Mouse (Mus musculus) thymus, adult 2 months (tissue): ENCODE results near the gene Phospho1. TPM values are rescaled to one million over a fixed set of nuclear protein-coding genes. Genes with fewer than 3 reads are reported as not detected.
A peak's percentile ranks its signal among the peaks of the same experiment; 100 is the strongest.

ENCODE experiments used
- DNase-seq: peaks from one replicate; pipeline ENCODE4 v3.0.0; 2021
- H3K27ac ChIP-seq: fragments of 200-500 bp; 2 replicates; pipeline ENCODE4 v1.5.1; 2012; ENCODE audit warnings: low read length, control low read depth; ENCODE audit not compliant: control insufficient read depth, insufficient read depth
- H3K27me3 ChIP-seq: fragments of 200-500 bp; 2 replicates; pipeline ENCODE4 v1.6.1; 2012; ENCODE audit warnings: mild to moderate bottlenecking, low read length, moderate library complexity, mixed read lengths; ENCODE audit not compliant: control insufficient read depth, insufficient read depth
- H3K36me3 ChIP-seq: fragments of 200-500 bp; 2 replicates; pipeline ENCODE4 v1.6.1; 2012; ENCODE audit warnings: mild to moderate bottlenecking, low read length, moderate library complexity; ENCODE audit not compliant: control insufficient read depth, insufficient read depth
- H3K4me1 ChIP-seq: fragments of 200-500 bp; replicated peaks from 2 replicates; pipeline ENCODE4 v1.6.1; 2012; ENCODE audit warnings: low read length; ENCODE audit not compliant: control insufficient read depth, insufficient read depth
- H3K4me3 ChIP-seq: fragments of 200-500 bp; 2 replicates; pipeline ENCODE4 v1.5.1; 2012; ENCODE audit warnings: mild to moderate bottlenecking, low read length, control low read depth, moderate library complexity; ENCODE audit not compliant: control insufficient read depth, insufficient read depth
- CTCF ChIP-seq: fragments of 200-500 bp; IDR thresholded peaks from 2 replicates; pipeline ENCODE4 v1.5.1; 2012; ENCODE audit warnings: mild to moderate bottlenecking, control low read depth, low read length, moderate library complexity, borderline replicate concordance; ENCODE audit not compliant: control insufficient read depth, poor library complexity, insufficient read depth; ENCODE audit errors: extremely low read depth
- POLR2A ChIP-seq: fragments of 200-500 bp; IDR thresholded peaks from 2 replicates; pipeline ENCODE4 v1.6.1; 2012; ENCODE audit warnings: mild to moderate bottlenecking, low read length, control low read depth, moderate library complexity; ENCODE audit not compliant: control insufficient read depth, poor library complexity, insufficient read depth; ENCODE audit errors: extremely low read depth
- WGBS: fragments of 180-500 bp; shearing (Covaris S2); methylation state at CpG from one replicate; pipeline ENCODE4 v1.1.7; 2018; 5-methylcytosine and 5-hydroxymethylcytosine counted together
- polyA plus RNA-seq: library from polyadenylated mRNA; depleted of rRNA; stranded (reverse); fragments of >200 nt; gene quantifications from 2 replicates; pipeline ENCODE4 v1.2.3, GENCODE M21; 2012

The Phospho1 gene
- polyA plus RNA-seq, 1 experiment: 24.9 TPM

DNA sequence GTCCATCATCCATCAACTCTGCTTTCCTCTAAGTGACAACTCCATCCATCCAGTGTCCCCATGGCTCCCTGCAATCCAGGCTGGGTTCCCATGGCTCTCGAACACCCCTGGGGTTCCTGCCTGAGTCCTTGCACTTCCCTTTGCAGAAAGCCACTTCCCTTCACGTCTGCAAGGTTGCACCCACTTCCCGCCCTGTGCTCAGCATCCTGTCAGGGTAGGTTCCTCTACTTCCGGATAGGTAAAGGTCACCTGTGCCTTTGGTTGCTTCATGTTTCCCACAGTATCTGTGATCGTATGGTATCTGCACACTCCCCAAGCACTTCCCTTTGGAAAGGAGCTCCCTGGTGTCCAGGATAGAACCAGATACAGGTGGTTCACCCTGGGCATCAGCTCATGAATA lies 19.3 kb upstream of the Phospho1 start:
- WGBS: 14% methylated on average over 5 of the region's 5 CpGs
- H3K36me3 ChIP-seq: no peaks in the 10 kb centered on the region
- peaks cover 10% of the 10 kb centered on the region for H3K4me1 ChIP-seq
- H3K4me3 ChIP-seq: no peak overlapping the region
- DNase-seq: peak; percentile 39
- TF ChIP-seq POLR2A (no peak), CTCF (no peak)
- H3K27me3 ChIP-seq: no peaks in the 10 kb centered on the region
- no peak overlapping the region for H3K27ac ChIP-seq

DNA sequence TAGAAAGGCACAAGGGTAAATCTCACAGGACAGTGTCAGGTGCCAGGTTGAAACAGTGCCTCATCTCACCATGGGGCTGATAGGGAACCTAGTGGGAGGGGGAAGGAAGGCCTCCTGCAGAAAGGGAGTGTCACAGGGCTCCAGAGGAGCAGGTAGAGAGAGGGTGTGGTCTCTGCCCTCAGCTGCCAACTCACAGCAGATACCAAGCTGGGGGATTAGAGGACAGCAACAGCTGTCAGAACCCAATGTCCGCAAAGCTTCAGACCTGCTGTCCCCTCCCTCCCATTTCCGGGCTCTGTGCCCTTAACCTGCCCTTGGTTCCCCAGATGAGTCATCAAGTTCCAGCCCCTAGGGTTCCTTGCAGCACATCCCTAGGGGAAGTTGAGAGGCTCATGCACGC lies 18.8 kb upstream of the Phospho1 start:
- H3K4me3 ChIP-seq: no peak overlapping the region

DNA sequence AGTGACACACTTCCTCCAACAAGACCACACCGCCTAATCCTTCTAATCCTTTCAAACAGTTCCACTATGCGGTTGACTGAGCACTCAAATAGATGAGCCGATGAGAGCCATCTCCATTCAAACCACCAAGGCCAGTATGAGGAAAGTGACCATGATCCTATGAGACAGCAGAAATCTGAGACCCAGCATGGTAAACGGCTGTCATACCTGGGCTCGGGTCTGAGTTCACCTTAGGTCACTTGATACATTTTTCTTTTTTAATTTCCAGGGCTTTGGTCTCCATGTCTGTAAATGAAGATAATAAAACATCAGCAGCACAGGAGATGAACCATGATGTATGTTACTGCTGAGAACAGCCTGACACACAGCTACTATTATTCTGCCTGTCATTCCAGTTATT lies 16.4 kb upstream of the Phospho1 start:
- no peaks in the 10 kb centered on the region for H3K27me3 ChIP-seq
- no peak overlapping the region for H3K4me3 ChIP-seq
- DNase-seq: no peak
- TF ChIP-seq POLR2A (no peak), CTCF (no peak)
- peaks cover 10% of the 10 kb centered on the region for H3K4me1 ChIP-seq
- WGBS: 99% methylated on average over 5 of the region's 5 CpGs
- no peak overlapping the region for H3K27ac ChIP-seq
- H3K36me3 ChIP-seq: no peaks in the 10 kb centered on the region

More for the DNA sequence above, 18.8 kb upstream of the Phospho1 start:
- H3K36me3 ChIP-seq: no peaks in the 10 kb centered on the region
- H3K27me3 ChIP-seq: no peaks in the 10 kb centered on the region
- no peak for TF ChIP-seq CTCF
- no peak for TF ChIP-seq POLR2A
- H3K27ac ChIP-seq: no peak overlapping the region
- H3K4me1 ChIP-seq: peaks cover 10% of the 10 kb centered on the region
- 35% methylated on average over 3 of the region's 3 CpGs for WGBS
- no peak for DNase-seq

DNA sequence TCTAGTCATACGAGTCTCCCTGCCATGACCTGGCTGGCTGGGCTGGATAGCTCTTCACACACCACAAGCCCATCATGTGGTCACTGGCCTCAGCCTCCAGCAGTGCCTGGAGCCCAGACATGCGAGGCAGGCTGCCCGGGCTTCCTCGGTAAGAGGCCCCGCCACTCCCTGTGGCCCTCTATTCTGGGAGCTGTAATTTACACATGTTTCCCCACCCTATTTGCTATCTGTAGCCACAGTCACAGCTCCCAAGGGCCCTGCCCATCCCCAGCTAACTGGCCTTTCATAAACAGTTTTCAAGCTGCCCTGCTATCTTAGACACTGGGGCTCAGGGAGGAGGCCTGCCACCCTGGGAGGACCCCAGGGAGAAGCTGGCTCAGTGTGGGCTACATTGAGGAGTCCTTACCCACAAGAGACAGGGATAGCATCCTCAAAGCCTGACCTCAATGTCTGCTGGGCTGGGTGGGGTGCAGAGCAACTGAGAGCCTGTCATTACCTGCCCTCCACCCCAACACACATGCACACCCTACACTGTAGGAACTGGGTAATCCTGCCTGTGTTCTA lies 15.8 kb upstream of the Phospho1 start:
- Histone ChIP-seq H3K27ac (no peak overlapping the region), H3K36me3 (no peaks in the 10 kb centered on the region), H3K27me3 (no peaks in the 10 kb centered on the region), H3K4me1 (peaks cover 10% of the 10 kb centered on the region), H3K4me3 (no peak overlapping the region)
- DNase-seq: no peak
- TF ChIP-seq POLR2A: no peak
- TF ChIP-seq CTCF: no peak
- WGBS: 81% methylated on average over 5 of the region's 5 CpGs

DNA sequence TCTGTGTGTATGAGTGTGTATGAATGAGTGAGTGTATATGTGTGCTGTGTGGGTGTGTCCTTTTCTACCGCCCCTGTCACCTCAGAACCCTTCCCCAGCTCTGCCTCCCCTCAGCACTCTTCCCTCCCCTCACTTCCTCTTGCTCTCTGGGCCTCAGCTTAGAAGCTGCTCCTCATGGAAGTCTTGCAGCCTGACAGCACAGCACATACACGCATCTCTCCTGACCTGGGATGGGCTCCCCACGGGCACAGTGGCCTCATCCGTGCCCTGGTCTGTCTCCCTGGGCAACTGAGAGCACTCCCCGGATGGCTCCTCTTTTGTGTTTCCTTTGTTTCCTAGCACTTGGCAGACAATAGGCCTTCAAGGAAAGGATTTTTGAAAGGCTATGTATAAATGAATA lies 14.7 kb upstream of the Phospho1 start:
- H3K4me1 ChIP-seq: peaks cover 10% of the 10 kb centered on the region
- H3K4me3 ChIP-seq: no peak overlapping the region
- no peaks in the 10 kb centered on the region for H3K36me3 ChIP-seq
- no peaks in the 10 kb centered on the region for H3K27me3 ChIP-seq
- H3K27ac ChIP-seq: no peak overlapping the region
- 53% methylated on average over 5 of the region's 5 CpGs for WGBS
- TF ChIP-seq CTCF (no peak), POLR2A (no peak)
- DNase-seq: no peak

DNA sequence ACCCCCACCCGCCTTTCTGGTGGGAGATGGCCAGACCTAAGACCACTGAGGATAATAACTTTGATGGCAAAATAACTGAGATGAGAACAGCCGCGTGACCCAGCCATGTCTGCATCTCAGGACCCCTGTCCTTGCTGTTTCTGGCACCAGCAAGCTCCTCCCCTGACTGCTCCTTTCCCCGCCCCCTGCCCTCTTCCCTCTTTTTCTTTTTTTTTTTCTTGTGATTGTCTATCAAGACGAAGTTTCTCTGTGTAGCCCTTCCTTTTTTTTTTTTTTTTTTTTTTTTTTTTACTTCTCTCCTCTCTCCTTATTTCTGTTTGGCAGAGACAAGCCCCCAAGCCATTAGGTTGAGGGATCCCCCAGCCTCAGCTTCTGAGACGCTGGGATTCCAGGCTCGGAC lies 13.5 kb upstream of the Phospho1 start:
- H3K27ac ChIP-seq: no peak overlapping the region
- no peaks in the 10 kb centered on the region for H3K4me1 ChIP-seq
- no peak for DNase-seq
- H3K36me3 ChIP-seq: no peaks in the 10 kb centered on the region
- WGBS: 80% methylated on average over 7 of the region's 7 CpGs
- H3K27me3 ChIP-seq: no peaks in the 10 kb centered on the region
- no peak overlapping the region for H3K4me3 ChIP-seq
- TF ChIP-seq CTCF (no peak), POLR2A (no peak)

DNA sequence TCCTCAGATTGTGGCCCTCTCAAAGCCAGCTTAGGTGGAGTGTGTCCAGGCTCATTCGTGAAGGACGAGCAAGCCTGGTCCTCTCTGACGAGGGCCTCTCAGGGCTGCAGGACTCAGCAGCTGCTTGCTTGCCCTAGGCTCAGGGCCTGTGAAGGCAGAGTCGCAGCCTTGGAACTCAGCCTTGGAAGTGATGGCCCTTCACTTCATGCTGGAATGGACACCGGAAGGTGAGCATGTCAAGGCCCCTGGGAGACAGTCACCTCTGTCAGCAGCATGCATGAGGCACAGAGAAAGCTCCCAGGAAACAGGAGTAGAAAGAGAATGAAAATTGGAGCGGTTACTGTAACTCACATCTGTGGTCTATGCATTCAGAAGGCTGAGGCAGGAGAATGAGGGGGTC lies 12.6 kb upstream of the Phospho1 start:
- Histone ChIP-seq H3K27me3 (no peaks in the 10 kb centered on the region), H3K4me1 (no peaks in the 10 kb centered on the region), H3K4me3 (no peak overlapping the region), H3K36me3 (no peaks in the 10 kb centered on the region), H3K27ac (no peak overlapping the region)
- no peak for DNase-seq
- 97% methylated on average over 6 of the region's 6 CpGs for WGBS
- TF ChIP-seq CTCF: no peak
- no peak for TF ChIP-seq POLR2A

DNA sequence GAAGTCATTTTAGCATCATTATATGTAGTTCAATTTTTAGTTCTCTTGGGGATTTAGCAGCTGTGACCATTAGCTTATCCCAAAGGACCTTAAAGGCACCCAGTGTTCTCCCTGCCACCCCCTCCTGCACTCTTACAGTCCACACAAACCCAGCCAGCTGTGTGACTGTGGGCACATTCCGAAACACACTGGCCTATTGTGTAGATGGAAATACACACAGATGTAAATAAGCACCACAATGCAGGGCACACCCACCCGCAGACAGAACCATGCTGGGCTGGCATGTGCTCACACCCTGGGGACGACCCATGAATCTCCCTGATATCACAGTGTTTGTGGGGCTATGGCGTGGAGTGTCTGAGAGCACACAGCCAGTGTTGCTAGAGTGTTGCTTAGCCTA lies 12.1 kb upstream of the Phospho1 start:
- TF ChIP-seq CTCF (no peak), POLR2A (no peak)
- no peak for DNase-seq
- no peaks in the 10 kb centered on the region for H3K27me3 ChIP-seq
- no peaks in the 10 kb centered on the region for H3K36me3 ChIP-seq
- no peak overlapping the region for H3K4me3 ChIP-seq
- H3K27ac ChIP-seq: no peak overlapping the region
- no peaks in the 10 kb centered on the region for H3K4me1 ChIP-seq
- 94% methylated on average over 4 of the region's 4 CpGs for WGBS
